23 mouse cellular contexts compared by ENCODE assay signal in the genomic region with DNA sequence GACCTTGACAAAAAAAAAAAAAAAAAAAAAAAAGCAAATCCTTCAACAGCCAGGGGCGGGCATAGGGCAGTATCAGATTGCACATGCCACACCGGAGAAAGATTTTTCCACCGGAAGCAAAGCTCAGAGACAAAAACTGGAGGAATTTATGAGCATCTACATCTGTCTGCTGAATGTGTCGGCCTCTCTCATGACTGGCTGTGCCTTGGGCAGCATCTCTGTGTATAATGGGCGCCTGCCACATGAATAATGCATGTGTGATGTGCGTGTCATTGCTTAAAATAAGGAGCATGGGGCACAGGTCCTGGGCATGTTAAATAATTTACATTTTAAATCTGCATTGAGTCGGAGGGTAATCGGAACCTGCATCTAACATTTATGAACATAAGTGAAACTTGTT.
DNase-seq lines count a peak whose midpoint lies in the region; ATAC-seq lines count a peak whose summit lies in the region.
"Had no signal": no experiment of that assay in that cellular context is flagged by ENCODE, and none has a peak within 500 bp of the region (broad histone marks: within the 10 kb centered on the region; RNA-seq: fewer than 3 reads in every experiment).

No protein-coding gene starts in this region.

- no peaks in the 10 kb centered on the region for H3K36me3 ChIP-seq in midbrain, embryonic 11.5 days (ENCODE audit: control insufficient read depth, insufficient read depth, low read length)
- H3K36me3 ChIP-seq in midbrain, embryonic 16.5 days (ENCODE audit: control insufficient read depth, insufficient read depth, low read length), result no peaks in the 10 kb centered on the region
- no peaks in the 10 kb centered on the region for H3K36me3 ChIP-seq in embryonic facial prominence, embryonic 10.5 days (replicated peaks)
- no peaks in the 10 kb centered on the region for H3K36me3 ChIP-seq in midbrain, embryonic 15.5 days (replicated peaks)
- H3K36me3 ChIP-seq: G1E; lung, embryonic 15.5 days had no signal

- 48% methylated on average over 8 of the region's 8 CpGs for WGBS in midbrain, embryonic 11.5 days
- 23% methylated on average over 8 of the region's 8 CpGs for WGBS in midbrain, embryonic 16.5 days
- WGBS in embryonic facial prominence, embryonic 10.5 days, result 60% methylated on average over 8 of the region's 8 CpGs
- 17% methylated on average over 8 of the region's 8 CpGs for WGBS in midbrain, embryonic 15.5 days

- H3K4me3 ChIP-seq in midbrain, embryonic 11.5 days (ENCODE audit: low read depth, low read length), result no peak overlapping the region
- H3K4me3 ChIP-seq in midbrain, embryonic 16.5 days (ENCODE audit: low read depth, low read length), result no peak overlapping the region
- H3K4me3 ChIP-seq in embryonic facial prominence, embryonic 10.5 days, result no peak overlapping the region
- no peak overlapping the region for H3K4me3 ChIP-seq in midbrain, embryonic 15.5 days
- H3K4me3 ChIP-seq: forebrain, embryonic 13.5 days; heart, adult 2 months; lung, embryonic 15.5 days had no signal

- no peaks in the 10 kb centered on the region for H3K4me1 ChIP-seq in midbrain, embryonic 11.5 days (ENCODE audit: control insufficient read depth, insufficient read depth, low read length)
- peaks cover 12% of the 10 kb centered on the region for H3K4me1 ChIP-seq in midbrain, embryonic 16.5 days (ENCODE audit: control insufficient read depth, insufficient read depth, low read length)
- peaks cover 8% of the 10 kb centered on the region; the same call in 1 of the 2 replicates for H3K4me1 ChIP-seq in embryonic facial prominence, embryonic 10.5 days
- H3K4me1 ChIP-seq in midbrain, embryonic 15.5 days, result peaks cover 13% of the 10 kb centered on the region
- H3K4me1 ChIP-seq: lung, embryonic 15.5 days had no signal

- no peaks in the 10 kb centered on the region for H3K9me3 ChIP-seq in midbrain, embryonic 11.5 days (ENCODE audit: control insufficient read depth, low read length)
- no peaks in the 10 kb centered on the region for H3K9me3 ChIP-seq in midbrain, embryonic 16.5 days (replicated peaks; ENCODE audit: control insufficient read depth, low read length, poor library complexity, severe bottlenecking)
- no peaks in the 10 kb centered on the region for H3K9me3 ChIP-seq in embryonic facial prominence, embryonic 10.5 days
- H3K9me3 ChIP-seq in midbrain, embryonic 15.5 days, result no peaks in the 10 kb centered on the region
- H3K9me3 ChIP-seq: forebrain, embryonic 13.5 days; lung, embryonic 15.5 days had no signal

- H3K9ac ChIP-seq in midbrain, embryonic 11.5 days (ENCODE audit: low read length), result no peak overlapping the region
- H3K9ac ChIP-seq in midbrain, embryonic 16.5 days (ENCODE audit: low read depth, low read length), result no peak overlapping the region
- H3K9ac ChIP-seq in midbrain, embryonic 15.5 days, result no peak overlapping the region
- H3K9ac ChIP-seq: forebrain, embryonic 13.5 days; liver, embryonic 14.5 days; lung, embryonic 15.5 days had no signal

- DNase-seq in embryo, embryonic 11 days, result peak; percentile 32
- DNase-seq in embryo, embryonic 9.5 days (ENCODE audit: extremely low spot score), result no peak
- DNase-seq in midbrain, embryonic 11.5 days (ENCODE audit: low spot score, missing footprints), result peak; percentile 70
- DNase-seq in embryonic facial prominence, embryonic 10.5 days (ENCODE audit: low spot score), result peak; percentile 12
- DNase-seq in gastrocnemius, postnatal 4 days (ENCODE audit: low spot score in 2 of 2), result no peak
- DNase-seq in yolk sac, embryonic 10.5 days (ENCODE audit: low spot score), result no peak
- DNase-seq: adrenal gland, postnatal 14 days; cerebellum, adult 2 months; cerebellum, postnatal 36 days; gastrocnemius, postnatal 14 days; heart, adult 2 months; heart, postnatal 4 days; kidney, postnatal 4 days; lung, postnatal 4 days; right cerebral cortex, postnatal 4 days had no signal

- peak; percentile 85; the same call in 1 of the 2 replicates for ATAC-seq in midbrain, embryonic 11.5 days (ENCODE audit: low FRiP score)
- no peak for ATAC-seq in midbrain, embryonic 16.5 days
- peak; percentile 82 for ATAC-seq in midbrain, embryonic 15.5 days (replicated peaks)
- ATAC-seq: forebrain, embryonic 13.5 days; intestine, embryonic 16.5 days had no signal

- no peak overlapping the region for H3K27ac ChIP-seq in midbrain, embryonic 11.5 days (ENCODE audit: low read depth, low read length)
- no peak overlapping the region for H3K27ac ChIP-seq in midbrain, embryonic 16.5 days (ENCODE audit: low read length)
- no peak overlapping the region for H3K27ac ChIP-seq in embryonic facial prominence, embryonic 10.5 days (replicated peaks)
- no peak overlapping the region for H3K27ac ChIP-seq in midbrain, embryonic 15.5 days
- H3K27ac ChIP-seq: forebrain, embryonic 13.5 days; heart, adult 2 months; liver, embryonic 14.5 days; lung, embryonic 15.5 days; stomach, postnatal 0 days had no signal

- no peaks in the 10 kb centered on the region for H3K27me3 ChIP-seq in midbrain, embryonic 11.5 days (ENCODE audit: control insufficient read depth, insufficient read depth, low read length)
- H3K27me3 ChIP-seq in midbrain, embryonic 16.5 days (ENCODE audit: control insufficient read depth, insufficient read depth, low read depth, low read length), result no peaks in the 10 kb centered on the region
- H3K27me3 ChIP-seq in embryonic facial prominence, embryonic 10.5 days (replicated peaks; ENCODE audit: low read depth, poor library complexity, severe bottlenecking), result no peaks in the 10 kb centered on the region
- H3K27me3 ChIP-seq in midbrain, embryonic 15.5 days (replicated peaks), result no peaks in the 10 kb centered on the region
- H3K27me3 ChIP-seq: forebrain, embryonic 13.5 days; lung, embryonic 15.5 days had no signal

- H3K4me2 ChIP-seq in midbrain, embryonic 11.5 days, result no peak overlapping the region
- H3K4me2 ChIP-seq in midbrain, embryonic 16.5 days (ENCODE audit: low read length), result no peak overlapping the region
- H3K4me2 ChIP-seq in midbrain, embryonic 15.5 days, result no peak overlapping the region
- H3K4me2 ChIP-seq: forebrain, embryonic 13.5 days; lung, embryonic 15.5 days had no signal

Comparison
In these comparisons a context has a peak if more than half of its experiments do, and no peak if none do; other contexts are left out.
1. DNase-seq: peak in embryo, embryonic 11 days (single experiment), midbrain, embryonic 11.5 days (single experiment) and embryonic facial prominence, embryonic 10.5 days (single experiment); none in embryo, embryonic 9.5 days (single experiment), gastrocnemius, postnatal 4 days (0 of 2) and yolk sac, embryonic 10.5 days (single experiment).